Mouse (Mus musculus): Measurements from ENCODE around the gene Efcab11.

DNA sequence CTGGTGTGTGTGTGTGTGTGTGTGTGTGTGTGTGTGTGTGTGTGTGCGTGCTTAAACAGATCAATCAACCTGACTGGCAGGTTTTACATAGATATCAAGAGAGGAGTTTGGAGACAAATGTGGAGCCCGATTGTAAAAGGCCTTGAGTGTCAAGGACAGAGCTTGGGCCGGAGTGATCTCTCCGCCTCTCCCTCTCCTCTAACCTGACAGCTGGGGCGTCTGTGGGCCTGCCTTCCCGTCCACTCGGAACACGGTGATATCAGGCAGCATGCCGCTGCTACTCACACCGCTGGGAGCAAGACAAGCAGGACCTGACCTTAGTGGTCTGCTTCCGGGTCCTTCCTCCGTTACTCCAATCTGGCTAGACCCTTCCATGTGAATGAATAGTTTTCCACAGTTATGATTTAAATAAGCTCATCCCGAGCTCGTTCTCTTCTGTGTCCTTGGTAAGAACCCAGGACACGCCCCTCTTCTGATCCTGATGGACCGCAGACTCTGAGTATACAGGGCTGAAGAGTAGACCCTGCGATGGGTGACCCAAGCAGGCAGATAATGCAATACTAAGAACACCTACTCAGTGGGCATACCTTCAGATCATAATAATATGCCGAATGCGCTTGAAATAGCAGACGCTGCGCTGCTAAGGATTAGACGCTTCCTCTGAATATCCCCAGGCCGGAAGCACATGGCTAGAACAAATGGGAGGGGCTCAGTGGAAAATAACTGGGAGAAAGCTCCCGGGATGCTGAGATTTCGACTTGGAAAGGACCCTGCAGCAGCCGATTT lies 214.1 kb downstream of the Efcab11 start:
- TF ChIP-seq CTCF (IDR thresholded peaks at IDR 0.05; ENCODE audit: low read depth) (no peak), EP300 (IDR thresholded peaks at IDR 0.05; ENCODE audit: low read depth) (no peak)
